Mouse (Mus musculus): ENCODE measurements around the gene Adcyap1.

Gene Adcyap1

GRCm38 (mm10) chr17:93198717-93199116 lies at the start of gene Adcyap1:
TSS of gene Adcyap1 (plus strand) at chr17:93199017.
- in situ Hi-C loops (cut with MboI, MseI), result no loop called here

DNA sequence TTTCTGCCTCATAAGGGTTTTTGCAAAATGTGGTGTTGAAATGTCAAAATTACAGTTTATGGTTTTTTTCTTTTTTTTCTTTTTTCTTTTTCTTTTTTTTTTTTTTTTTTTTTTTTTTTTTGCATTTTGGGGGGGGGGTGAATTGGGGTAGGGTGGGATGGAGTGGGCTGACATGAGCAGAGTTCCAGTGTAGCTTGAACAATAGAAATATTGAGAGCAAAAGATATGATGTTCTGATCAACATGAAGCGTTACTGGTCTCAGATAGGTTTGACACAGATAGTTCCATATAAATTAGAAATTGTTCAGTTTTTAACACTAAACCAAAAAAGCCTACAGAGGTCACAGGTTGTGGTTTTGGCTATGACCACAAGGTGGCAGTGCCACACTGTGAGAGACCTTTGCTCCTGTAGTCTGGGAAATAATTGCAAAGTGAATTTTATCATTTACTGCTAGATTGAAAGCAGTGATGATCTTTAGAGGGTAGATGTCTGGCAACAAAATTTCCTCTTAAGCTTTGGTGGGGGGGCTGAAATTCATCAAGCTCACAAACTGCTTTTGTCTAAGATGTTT lies 40.5 kb upstream of the Adcyap1 start:
- in situ Hi-C loops (cut with MboI, MseI), result no loop called here

DNA sequence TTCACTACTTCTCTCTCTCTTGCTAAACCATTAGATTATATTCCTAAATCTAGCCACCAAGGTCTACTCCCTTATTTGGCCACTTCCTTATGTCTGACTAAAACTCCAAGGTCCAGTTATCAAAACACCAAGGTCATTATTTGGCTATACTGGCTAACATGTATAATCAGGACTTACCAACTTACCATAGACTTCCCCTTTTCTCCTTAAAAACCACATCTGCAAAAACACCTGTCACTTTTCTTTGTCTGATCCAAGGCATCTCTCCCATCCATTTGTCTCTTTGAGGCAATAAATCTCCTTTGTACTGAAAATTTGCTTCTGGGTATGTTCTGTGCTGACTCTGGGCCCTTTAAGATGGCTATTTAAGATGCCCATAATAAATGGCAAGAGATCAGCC lies 29.2 kb upstream of the Adcyap1 start:
- in situ Hi-C loops (cut with MboI, MseI), result no loop called here

GRCm38 (mm10) chr17:93196846-93197245 lies 2.0 kb upstream of the Adcyap1 start:
- in situ Hi-C loops (cut with MboI, MseI), result no loop called here

DNA sequence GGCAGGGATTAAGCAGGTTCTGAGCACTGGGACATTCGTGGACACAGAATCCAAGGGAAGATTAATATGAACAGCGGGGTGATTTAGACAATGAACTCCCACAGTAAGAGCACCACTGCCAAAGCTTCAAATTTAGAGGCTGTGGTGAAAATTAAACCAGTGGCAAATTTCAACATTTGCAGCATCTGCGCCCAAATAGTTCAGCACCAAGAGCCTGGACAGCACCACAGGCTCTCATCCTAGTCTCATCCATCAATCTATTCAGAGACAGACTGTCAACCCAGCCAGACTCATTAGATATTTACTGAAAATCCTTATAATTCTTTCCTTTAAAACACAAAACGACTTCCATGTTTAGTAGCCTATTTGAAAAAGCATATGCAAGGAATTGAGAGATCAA lies 604 bp upstream of the Adcyap1 start:
- in situ Hi-C loops (cut with MboI, MseI), result no loop called here

- in situ Hi-C loops (cut with MboI, MseI), result no loop called here
Observed at GRCm38 (mm10) chr17:93199218-93199617, 401 bp downstream of the Adcyap1 start.

DNA sequence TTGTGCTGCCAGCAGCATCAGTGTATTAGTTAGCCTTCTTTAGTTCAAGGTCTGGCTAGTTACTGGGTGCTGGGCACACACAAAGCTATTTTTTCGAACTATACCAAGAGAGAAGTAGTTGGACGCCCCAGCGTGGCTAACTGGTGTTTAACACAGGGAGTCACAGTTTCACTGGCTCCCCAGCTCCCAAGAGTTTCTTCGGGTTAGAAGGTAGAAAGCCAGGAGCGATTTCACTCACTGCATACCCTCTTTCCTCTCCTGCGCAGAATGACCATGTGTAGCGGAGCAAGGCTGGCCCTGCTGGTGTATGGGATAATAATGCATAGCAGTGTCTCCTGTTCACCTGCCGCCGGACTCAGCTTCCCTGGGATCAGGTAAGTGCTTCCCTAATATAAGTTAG lies 930 bp downstream of the Adcyap1 start:
- in situ Hi-C loops (cut with MboI, MseI), result no loop called here

GRCm38 (mm10) chr17:93200386-93201264 lies 1.8 kb downstream of the Adcyap1 start:
- in situ Hi-C loops (cut with MboI, MseI), result no loop called here

DNA sequence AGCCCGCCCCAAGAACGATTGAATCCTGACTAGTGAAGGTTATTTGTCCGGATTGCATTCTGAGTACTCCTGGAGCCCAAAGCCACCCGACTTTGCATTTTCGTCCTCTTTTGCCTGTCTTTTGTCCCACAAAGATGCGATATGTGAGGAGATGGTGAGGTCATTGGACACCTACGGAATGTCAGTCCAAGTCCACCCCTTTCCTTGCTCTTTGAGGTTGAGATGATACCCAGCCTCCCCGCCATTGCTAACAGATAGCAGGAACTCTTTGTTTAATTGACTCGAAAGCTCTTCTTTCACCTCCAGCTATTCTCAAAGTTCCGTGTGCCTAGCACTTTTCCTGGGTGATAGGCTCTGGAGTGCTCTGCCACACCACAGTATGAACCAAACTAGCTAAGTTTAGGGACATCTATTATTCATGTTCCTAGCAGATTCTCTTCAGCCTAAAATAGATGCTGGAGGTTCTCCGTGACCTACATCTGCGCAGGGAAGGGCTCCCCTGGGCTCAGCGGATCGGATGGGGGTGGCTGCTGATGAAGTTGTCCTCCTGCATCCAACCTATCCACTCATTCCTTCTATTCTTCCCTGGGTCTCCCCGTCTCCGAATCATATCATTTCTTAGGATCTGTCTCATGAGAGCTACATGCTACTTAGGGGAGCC lies 2.6 kb downstream of the Adcyap1 start:
- in situ Hi-C loops (cut with MboI, MseI), result no loop called here

DNA sequence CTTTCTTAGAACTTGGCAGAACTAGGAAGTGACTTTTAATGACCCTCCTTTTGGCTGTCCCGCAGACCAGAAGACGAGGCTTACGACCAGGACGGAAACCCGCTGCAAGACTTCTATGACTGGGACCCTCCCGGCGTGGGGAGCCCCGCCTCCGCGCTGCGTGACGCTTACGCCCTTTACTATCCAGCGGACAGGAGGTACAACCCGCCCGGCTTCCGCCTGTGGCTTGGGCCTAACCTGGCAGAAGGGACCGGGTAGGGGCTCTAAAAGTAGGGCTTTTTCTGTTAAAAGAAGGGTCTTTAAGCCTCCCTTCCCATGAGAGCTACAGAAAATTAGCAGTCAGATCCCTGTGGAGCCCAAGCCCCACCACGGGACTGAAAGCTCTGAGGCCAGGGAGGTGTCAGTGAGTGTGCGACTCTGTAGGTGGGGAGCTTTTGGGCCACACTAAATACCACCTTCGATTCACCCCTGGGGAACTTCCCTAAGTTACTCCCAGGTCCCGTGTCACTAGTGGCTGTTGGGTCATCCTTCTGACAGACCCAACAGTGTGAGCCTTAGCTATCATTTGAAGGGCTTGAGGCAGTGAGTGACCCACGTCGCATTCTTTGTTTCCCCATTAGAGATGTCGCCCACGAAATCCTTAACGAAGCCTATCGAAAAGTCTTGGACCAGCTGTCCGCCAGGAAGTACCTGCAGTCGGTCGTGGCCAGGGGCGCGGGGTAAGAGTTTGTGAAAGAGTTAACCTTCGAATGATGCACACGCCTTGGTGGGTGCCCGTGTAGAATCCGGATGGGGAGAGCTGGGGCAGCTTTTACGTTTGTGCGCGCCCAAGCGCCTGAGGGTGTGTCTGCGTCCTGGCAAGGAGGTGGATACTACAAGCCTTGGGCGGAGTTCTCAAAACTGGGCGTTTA lies 3.6 kb downstream of the Adcyap1 start:
- in situ Hi-C loops (cut with MboI, MseI), result no loop called here

DNA sequence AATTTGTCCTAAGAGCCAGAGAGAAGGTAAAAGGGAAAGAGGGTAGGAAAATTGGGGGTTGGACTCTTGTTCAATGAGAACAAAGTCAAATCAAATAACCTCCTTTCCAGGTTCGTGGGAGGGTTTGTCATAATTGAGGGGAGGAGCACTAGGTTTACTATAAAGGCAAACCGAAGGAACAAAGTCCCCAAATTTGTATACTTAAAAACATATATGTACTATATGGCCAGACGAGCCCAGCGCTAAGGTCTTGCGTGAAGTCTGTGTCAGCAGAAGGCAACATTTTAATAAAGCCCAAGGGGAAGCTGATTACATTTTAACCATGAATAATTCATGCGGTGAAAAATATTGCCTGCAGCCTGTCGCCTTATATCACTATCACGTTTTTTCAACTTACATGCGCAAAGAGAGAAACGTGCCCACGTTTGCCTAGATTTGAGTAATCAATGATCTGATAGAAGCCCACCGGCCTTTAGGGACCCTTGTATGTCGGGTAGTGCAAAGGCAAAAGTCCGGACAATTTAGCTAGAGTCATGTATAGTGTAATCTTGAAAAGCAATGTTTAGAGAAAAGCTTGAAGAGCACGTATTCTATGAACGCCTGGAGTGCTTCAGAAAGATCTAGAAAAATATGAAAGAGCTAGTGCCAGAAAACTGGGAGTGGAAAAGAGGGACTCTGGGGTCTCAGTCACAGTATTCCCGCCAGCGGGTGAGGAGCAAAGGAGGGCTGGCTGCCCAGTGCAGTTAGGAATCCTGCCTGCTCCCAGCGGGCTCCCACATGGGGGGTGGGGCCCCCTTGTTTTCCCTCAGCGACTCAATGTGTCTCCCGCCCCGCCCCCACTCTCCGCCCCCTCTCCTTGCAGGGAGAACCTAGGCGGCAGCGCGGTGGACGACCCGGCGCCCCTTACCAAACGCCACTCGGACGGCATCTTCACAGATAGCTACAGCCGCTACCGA lies 4.5 kb downstream of the Adcyap1 start:
- in situ Hi-C loops (cut with MboI, MseI), result no loop called here

GRCm38 (mm10) chr17:93217785-93218184 lies 19.0 kb downstream of the Adcyap1 start:
- in situ Hi-C loops (cut with MboI, MseI), result no loop called here

- in situ Hi-C loops (cut with MboI, MseI), result no loop called here
Observed at GRCm38 (mm10) chr17:93218640-93219039, 19.8 kb downstream of the Adcyap1 start.

DNA sequence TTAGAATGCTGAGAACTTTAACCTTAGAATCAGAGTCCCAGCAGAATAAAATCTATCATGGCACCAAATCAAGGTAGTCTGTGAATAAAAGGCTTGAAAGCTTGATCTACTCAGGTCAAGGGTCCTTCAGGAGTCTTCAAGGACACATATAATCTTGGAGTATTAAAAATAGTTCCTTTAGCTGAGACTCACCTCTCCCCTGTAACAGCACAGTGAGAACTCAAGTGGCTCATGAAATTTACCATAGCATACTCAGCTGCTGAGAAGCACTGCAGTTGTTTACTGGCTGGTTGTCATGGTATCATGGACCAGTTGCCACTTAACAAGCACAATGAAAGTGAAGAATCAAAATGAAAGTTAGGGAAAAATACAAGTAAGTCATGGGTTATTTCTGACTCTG lies 38.5 kb downstream of the Adcyap1 start:
- in situ Hi-C loops (cut with MboI, MseI), result no loop called here

All from T-helper 2 cell (primary cell).